Mouse (Mus musculus) brain, embryonic 14.5 days (tissue): ENCODE data around the gene Tnpo2.

ENCODE experiments used
- CTCF ChIP-seq: fragments of 200-500 bp; IDR thresholded peaks from 2 replicates; pipeline ENCODE4 v1.5.1; 2012; ENCODE audit warnings: inconsistent platforms, mild to moderate bottlenecking, moderate library complexity, borderline replicate concordance; ENCODE audit not compliant: insufficient read depth, insufficient read length; ENCODE audit errors: extremely low read depth
- POLR2A ChIP-seq: fragments of 200-500 bp; IDR thresholded peaks from 2 replicates; pipeline ENCODE4 v1.6.1; 2012; ENCODE audit warnings: mild to moderate bottlenecking, inconsistent platforms, borderline replicate concordance; ENCODE audit not compliant: poor library complexity, insufficient read depth, insufficient read length, severe bottlenecking; ENCODE audit errors: extremely low read depth

GRCm38 (mm10) chr8:84990836-84991235 is 45.9 kb upstream of the Tnpo2 start:
- TF ChIP-seq POLR2A = no peak
- TF ChIP-seq CTCF = no peak
